Mouse (Mus musculus) CH12.LX (cell line): ENCODE data around the gene Pdcd7. TPM values are rescaled to one million over a fixed set of nuclear protein-coding genes. Genes with fewer than 3 reads are reported as not detected.

Experiments used
- DNase-seq: peaks from one replicate; pipeline ENCODE4 v3.0.0-alpha.2; 2013; ENCODE audit errors: extremely low read depth
- H3K27ac ChIP-seq: 2 replicates; pipeline ENCODE4 v1.5.1; 2012; ENCODE audit warnings: low read depth, mild to moderate bottlenecking, control low read depth, moderate library complexity; ENCODE audit not compliant: insufficient read depth
- H3K27me3 ChIP-seq: replicated peaks from 2 replicates; pipeline ENCODE3; 2012; ENCODE audit warnings: inconsistent platforms
- H3K36me3 ChIP-seq, 2 experiments: replicated peaks in 1 of 2; 2 replicates each; pipeline versions ENCODE3 to v1.6.1; 2012; ENCODE audit warnings: inconsistent platforms in 1 of 2, low read length in 1 of 2, mild to moderate bottlenecking in 1 of 2, mixed read lengths in 1 of 2, moderate library complexity in 1 of 2; ENCODE audit not compliant: control insufficient read depth in 1 of 2, insufficient read depth in 1 of 2
- H3K4me1 ChIP-seq, 2 experiments: 2 replicates each; pipeline ENCODE4 v1.6.1; 2012; ENCODE audit warnings: inconsistent platforms in 1 of 2, moderate library complexity in 1 of 2; ENCODE audit not compliant: insufficient read depth in 2 of 2, control insufficient read depth in 1 of 2
- H3K4me2 ChIP-seq: 2 replicates; pipeline ENCODE4 v1.6.1; 2012; ENCODE audit warnings: low read depth, mild to moderate bottlenecking, control low read depth; ENCODE audit not compliant: poor library complexity, insufficient read depth, severe bottlenecking
- H3K4me3 ChIP-seq, 3 experiments: fragments of 150-350 bp in 1 of 3; sonication (generic) in 1 of 3; replicated peaks in 1 of 3; 2 replicates each; pipeline versions ENCODE3 to v1.5.1; 2011 to 2012; ENCODE audit warnings: low read depth in 2 of 3, low read length in 2 of 3, mild to moderate bottlenecking in 2 of 3, moderate library complexity in 2 of 3, control low read depth in 1 of 3, improper control_type of control experiment in 1 of 3, inconsistent platforms in 1 of 3, mixed read lengths in 1 of 3; ENCODE audit not compliant: poor library complexity in 1 of 3
- H3K79me2 ChIP-seq: replicated peaks from 2 replicates; pipeline ENCODE4 v1.6.1; 2012; ENCODE audit warnings: mild to moderate bottlenecking, moderate library complexity; ENCODE audit not compliant: control insufficient read depth, poor library complexity, insufficient read depth, severe bottlenecking; ENCODE audit errors: extremely low read depth
- H3K9ac ChIP-seq: 2 replicates; pipeline ENCODE4 v1.6.1; 2012; ENCODE audit warnings: low read depth, mild to moderate bottlenecking, control low read depth, moderate library complexity; ENCODE audit not compliant: insufficient read depth
- H3K9me3 ChIP-seq: replicated peaks from 2 replicates; pipeline ENCODE3; 2012; ENCODE audit warnings: low read length, inconsistent platforms, mixed read lengths
- BHLHE40 ChIP-seq: IDR thresholded peaks from 2 replicates; pipeline ENCODE4 v1.6.1; 2011; ENCODE audit warnings: mild to moderate bottlenecking, low read depth, low read length, improper control_type of control experiment
- CHD2 ChIP-seq: IDR thresholded peaks from 2 replicates; pipeline ENCODE4 v1.6.1; 2011; ENCODE audit warnings: low read length, improper control_type of control experiment
- CTCF ChIP-seq, 2 experiments: IDR thresholded peaks in 1 of 2; conservative IDR thresholded peaks in 1 of 2; 2 replicates each; pipeline ENCODE4 v1.5.1; 2011 to 2012; ENCODE audit warnings: low read depth in 2 of 2, low read length in 2 of 2, improper control_type of control experiment in 1 of 2, inconsistent platforms in 1 of 2, mild to moderate bottlenecking in 1 of 2, moderate library complexity in 1 of 2
- GABPA ChIP-seq: IDR thresholded peaks from 2 replicates; pipeline ENCODE4 v1.6.1; 2012; ENCODE audit warnings: low read depth, low read length, improper control_type of control experiment, inconsistent platforms; ENCODE audit not compliant: insufficient replicate concordance
- HCFC1 ChIP-seq: IDR thresholded peaks from 2 replicates; pipeline ENCODE4 v1.6.1; 2012; ENCODE audit warnings: low read depth, mild to moderate bottlenecking, inconsistent platforms, low read length, improper control_type of control experiment
- IRF4 ChIP-seq: IDR thresholded peaks from 2 replicates; pipeline ENCODE4 v1.6.1; 2014; ENCODE audit warnings: low read depth, mild to moderate bottlenecking, inconsistent platforms, low read length, improper control_type of control experiment
- MAFK ChIP-seq: IDR thresholded peaks from 2 replicates; pipeline ENCODE4 v1.6.1; 2011; ENCODE audit warnings: low read length, improper control_type of control experiment; ENCODE audit not compliant: insufficient replicate concordance
- MEF2A ChIP-seq: IDR thresholded peaks from 2 replicates; pipeline ENCODE4 v1.6.1; 2014; ENCODE audit warnings: low read depth, mild to moderate bottlenecking, inconsistent platforms, low read length, improper control_type of control experiment, borderline replicate concordance
- MXI1 ChIP-seq: IDR thresholded peaks from 2 replicates; pipeline ENCODE4 v1.6.1; 2011; ENCODE audit warnings: mild to moderate bottlenecking, low read depth, low read length, improper control_type of control experiment
- NELFE ChIP-seq: IDR thresholded peaks from 2 replicates; pipeline ENCODE4 v1.6.1; 2011; ENCODE audit warnings: low read depth, low read length, improper control_type of control experiment
- NRF1 ChIP-seq: IDR thresholded peaks from 2 replicates; pipeline ENCODE4 v1.6.1; 2014; ENCODE audit warnings: low read depth, mild to moderate bottlenecking, inconsistent platforms, low read length, improper control_type of control experiment, moderate library complexity
- PAX5 ChIP-seq: IDR thresholded peaks from 2 replicates; pipeline ENCODE4 v1.6.1; 2012; ENCODE audit warnings: low read length, inconsistent platforms, mixed read lengths
- POLR2AphosphoS2 ChIP-seq: IDR thresholded peaks from 2 replicates; pipeline ENCODE4 v1.6.1; 2011; ENCODE audit warnings: low read depth, low read length, improper control_type of control experiment
- RAD21 ChIP-seq: IDR thresholded peaks from 2 replicates; pipeline ENCODE4 v1.6.1; 2011; ENCODE audit warnings: low read depth, mild to moderate bottlenecking, low read length, improper control_type of control experiment, moderate library complexity
- RCOR1 ChIP-seq: conservative IDR thresholded peaks from 2 replicates; pipeline ENCODE4 v1.6.1; 2012; ENCODE audit warnings: low read depth, mild to moderate bottlenecking, inconsistent platforms, low read length, improper control_type of control experiment
- SIN3A ChIP-seq: IDR thresholded peaks from 2 replicates; pipeline ENCODE4 v1.6.1; 2012; ENCODE audit warnings: low read length, improper control_type of control experiment, inconsistent platforms
- TCF12 ChIP-seq: IDR thresholded peaks from 2 replicates; pipeline ENCODE4 v1.6.1; 2014; ENCODE audit warnings: low read depth, mild to moderate bottlenecking, inconsistent platforms, low read length, improper control_type of control experiment
- USF1 ChIP-seq: IDR thresholded peaks from 2 replicates; pipeline ENCODE4 v1.6.1; 2014; ENCODE audit warnings: low read depth, mild to moderate bottlenecking, inconsistent platforms, low read length, improper control_type of control experiment
- ZKSCAN1 ChIP-seq: IDR thresholded peaks from 2 replicates; pipeline ENCODE4 v1.6.1; 2012; ENCODE audit warnings: low read depth, inconsistent platforms, low read length, improper control_type of control experiment, borderline replicate concordance
- ZMIZ1 ChIP-seq: IDR thresholded peaks from 2 replicates; pipeline ENCODE4 v1.6.1; 2012; ENCODE audit warnings: low read depth, mild to moderate bottlenecking, inconsistent platforms, low read length, improper control_type of control experiment
- dilution Hi-C: fragments of 300-500 bp; cut with MboI; formaldehyde crosslinking; loops from 2 replicates; pipeline ENCODE4 v1.14.3; 2020; ENCODE audit warnings: low sequenced_read_pairs; ENCODE audit not compliant: extremely low pct_unique_long_range_greater_than_20kb, extremely low pct_ligation_motif_present
- in situ Hi-C: fragments of 300-500 bp; cut with MboI; formaldehyde crosslinking; loops from 3 replicates; pipeline ENCODE4 v1.14.3; 2019; ENCODE audit warnings: low sequenced_read_pairs, low pct_ligation_motif_present, low pct_unique_long_range_greater_than_20kb, mixed read lengths
- polyA plus RNA-seq: library from polyadenylated mRNA; unstranded; fragments of >175 nt; gene quantifications from 2 replicates; pipeline ENCODE4 v1.2.1, GENCODE M21; 2012; ENCODE audit warnings: low read depth; ENCODE audit not compliant: insufficient read length
- total RNA-seq, 2 experiments: library from RNA; depleted of rRNA; stranded (reverse); fragments of 300-350 nt in 1 of 2; fragments of >200 nt in 1 of 2; gene quantifications; 2 replicates each; pipeline ENCODE4 v1.2.3; 2012 to 2014

Pdcd7 gene
- total and polyA plus RNA-seq, 3 experiments: 13.1 to 20.6 (median 14.5) TPM

DNA sequence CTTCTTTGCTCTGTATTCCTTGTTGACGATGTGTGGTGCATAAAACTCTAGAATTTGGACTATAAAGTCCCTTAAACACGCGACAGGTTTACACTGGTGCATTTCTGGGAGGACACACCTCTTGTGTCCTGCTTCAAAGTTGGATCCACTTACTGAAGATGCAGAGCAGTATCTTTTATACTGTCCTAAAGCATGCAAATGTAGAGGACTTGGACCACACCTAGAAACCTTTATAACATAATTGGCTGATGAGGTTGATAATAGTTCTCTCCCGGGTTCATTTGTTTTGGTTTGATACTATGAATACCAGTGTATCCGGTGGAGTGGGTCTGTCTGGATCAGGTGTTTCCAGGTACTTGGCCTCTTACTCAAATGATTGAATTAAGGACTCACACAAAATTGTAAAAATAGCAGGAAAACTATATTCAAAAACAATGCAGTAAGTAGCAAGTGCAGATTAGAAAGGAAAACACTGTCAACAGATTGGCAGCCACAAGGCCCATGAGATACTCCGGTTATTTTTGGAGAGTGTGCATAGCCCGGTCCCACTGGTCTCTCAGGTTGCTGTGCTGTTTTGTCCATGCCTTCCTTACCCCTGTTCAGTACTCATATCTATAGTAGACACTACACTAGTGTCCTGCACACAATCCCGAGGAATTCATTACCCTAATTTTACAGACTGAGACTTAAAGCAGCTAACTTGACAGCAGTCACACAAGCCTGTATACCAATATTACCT is 1.4 kb downstream of the Pdcd7 start:
- H3K4me1 ChIP-seq: peaks cover 0 to 17% of the 10 kb centered on the region in 2 experiments; a peak in 3 of 4 replicates
- peak overlapping the region; percentile 72 to 96 (median 83) for H3K4me3 ChIP-seq
- H3K4me2 ChIP-seq: peak overlapping the region; percentile 75
- H3K9ac ChIP-seq: peak overlapping the region; percentile 99
- H3K27ac ChIP-seq: no peak overlapping the region
- dilution Hi-C loops: no loop called here
- peaks cover 0 to 9% of the 10 kb centered on the region in 2 experiments for H3K36me3 ChIP-seq
- no peaks in the 10 kb centered on the region for H3K27me3 ChIP-seq
- peaks cover 6% of the 10 kb centered on the region for H3K9me3 ChIP-seq
- no peak for DNase-seq
- H3K79me2 ChIP-seq: peaks cover 34% of the 10 kb centered on the region
- in situ Hi-C loops: no loop called here
- TF ChIP-seq GABPA (no peak), NELFE (no peak), MXI1 (0 out of 2 replicates have a peak, but pooled peaks have one; percentile 13), IRF4 (no peak)
- TF ChIP-seq, all 38 proteins: peak for 1

- Histone ChIP-seq H3K27me3 (no peaks in the 10 kb centered on the region), H3K27ac (no peak overlapping the region), H3K4me1 (peaks cover 0 to 12% of the 10 kb centered on the region in 2 experiments; a peak in 1 of 4 replicates), H3K4me3 (no peak overlapping the region), H3K4me2 (no peak overlapping the region), H3K9me3 (no peaks in the 10 kb centered on the region), H3K79me2 (peaks cover 36% of the 10 kb centered on the region), H3K9ac (no peak overlapping the region), H3K36me3 (peaks cover 19 to 58% of the 10 kb centered on the region in 2 experiments)
- no peak for TF ChIP-seq MAFK
- no peak for TF ChIP-seq CHD2
- no peak for TF ChIP-seq GABPA
- TF ChIP-seq SIN3A: no peak
- no peak for TF ChIP-seq ZMIZ1
- no peak for TF ChIP-seq MEF2A
- no peak for TF ChIP-seq RAD21
- no peak for TF ChIP-seq BHLHE40
- no peak for TF ChIP-seq ZKSCAN1
- no peak for TF ChIP-seq CTCF (conservative IDR thresholded peaks at IDR 0.05 in 1 of 2, IDR thresholded peaks at IDR 0.05 in 1 of 2; ENCODE audit: low read depth in 2 of 2, low read length in 2 of 2)
- no peak for TF ChIP-seq HCFC1
- no peak for TF ChIP-seq PAX5
- no peak for TF ChIP-seq IRF4
- TF ChIP-seq USF1: no peak
- no peak for TF ChIP-seq TCF12
- TF ChIP-seq POLR2AphosphoS2: no peak
- TF ChIP-seq RCOR1: no peak
- TF ChIP-seq NRF1: no peak
- dilution Hi-C loops: no loop called here
- no peak for DNase-seq
- in situ Hi-C loops: no loop called here
Measured at GRCm38 (mm10) chr9:65353251-65353650, 7.3 kb downstream of the Pdcd7 start.
